Mouse (Mus musculus) olfactory bulb, adult 2 months (tissue): Measurements from ENCODE around the gene Zc3h7b.

Source experiments
- CTCF ChIP-seq: fragments of 200-500 bp; IDR thresholded peaks from 2 replicates; pipeline ENCODE4 v1.5.1; 2012; ENCODE audit warnings: low read depth, mild to moderate bottlenecking, low read length, moderate library complexity; ENCODE audit not compliant: insufficient read depth
- POLR2A ChIP-seq: fragments of 200-500 bp; IDR thresholded peaks from 2 replicates; pipeline ENCODE4 v1.6.1; 2012; ENCODE audit warnings: mild to moderate bottlenecking, low read depth, low read length, moderate library complexity; ENCODE audit not compliant: insufficient read depth

- TF ChIP-seq CTCF: no peak
- TF ChIP-seq POLR2A: no peak
Observed at GRCm38 (mm10) chr15:81812287-81812686, 67.4 kb downstream of the Zc3h7b start.
